20 mouse cellular contexts compared by ENCODE assay signal in the genomic region with DNA sequence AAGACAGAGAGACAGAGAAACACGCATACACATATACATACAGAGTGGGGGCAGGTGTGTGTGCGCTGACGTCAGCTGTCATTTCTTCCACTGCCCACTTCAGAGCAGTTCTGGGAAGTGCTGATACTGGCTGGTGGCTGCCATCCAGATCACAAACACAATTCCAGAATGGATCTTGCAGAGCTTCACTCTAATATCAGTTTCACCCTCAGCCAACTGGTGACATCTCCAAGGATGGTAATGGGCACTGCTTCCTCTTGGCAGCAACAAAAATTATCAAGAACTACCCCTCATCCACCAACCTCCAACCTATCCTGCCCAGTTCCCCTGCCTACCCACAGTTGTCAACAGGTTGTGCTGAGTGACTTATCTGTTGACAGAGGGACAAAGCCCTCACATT. TPM values are rescaled to one million over a fixed set of nuclear protein-coding genes. Genes with fewer than 3 reads are reported as not detected.
DNase-seq lines count a peak whose midpoint lies in the region; ATAC-seq lines count a peak whose summit lies in the region.
"Had no signal": no experiment of that assay in that cellular context is flagged by ENCODE, and none has a peak within 500 bp of the region (broad histone marks: within the 10 kb centered on the region; RNA-seq: fewer than 3 reads in every experiment).

No protein-coding gene starts in this region.

- H3K4me2 ChIP-seq in heart, embryonic 16.5 days (ENCODE audit: low read depth, low read length) = peak overlapping the region; percentile 26; the same call in 1 of the 2 replicates
- H3K4me2 ChIP-seq: embryonic facial prominence, embryonic 13.5 days; forebrain, embryonic 13.5 days; hindbrain, embryonic 15.5 days; kidney, embryonic 15.5 days had no signal

- peak overlapping the region; percentile 61 for H3K27ac ChIP-seq in heart, embryonic 16.5 days (ENCODE audit: low read length)
- H3K27ac ChIP-seq: embryonic facial prominence, embryonic 13.5 days; forebrain, embryonic 13.5 days; gastrocnemius, adult 2 months; hindbrain, embryonic 15.5 days; kidney, embryonic 15.5 days had no signal

- peaks cover 15% of the 10 kb centered on the region for H3K4me1 ChIP-seq in heart, embryonic 16.5 days (ENCODE audit: control insufficient read depth, insufficient read depth, low read length)
- H3K4me1 ChIP-seq: embryonic facial prominence, embryonic 13.5 days had no signal

- no peak overlapping the region for H3K9ac ChIP-seq in heart, embryonic 16.5 days (ENCODE audit: low read length)
- H3K9ac ChIP-seq: embryonic facial prominence, embryonic 13.5 days; forebrain, embryonic 13.5 days; forebrain, postnatal 0 days; hindbrain, embryonic 15.5 days; kidney, embryonic 15.5 days had no signal

- WGBS in heart, embryonic 16.5 days = 51% methylated on average over 3 of the region's 3 CpGs

- DNase-seq in heart, adult 8-10 months (ENCODE audit: low spot score) = peak; percentile 49
- DNase-seq in heart, adult 9 months (ENCODE audit: low spot score in 2 of 2) = peak; percentile 41 to 67
- peak; percentile 12 for DNase-seq in heart, postnatal 25 days (ENCODE audit: low spot score)
- no peak for DNase-seq in layer of hippocampus, postnatal 10 days (ENCODE audit: low spot score in 2 of 2)
- no peak for DNase-seq in gastrocnemius, adult 8-10 months (ENCODE audit: low spot score in 2 of 2)
- DNase-seq: adrenal gland, adult 8-10 months; adrenal gland, postnatal 36 days; cerebellum, adult 11 months; cerebellum, adult 8-10 months; cerebellum, postnatal 14 days; forebrain, postnatal 0 days; gastrocnemius, adult 2 months; kidney, postnatal 14 days had no signal

- no peak overlapping the region for H3K4me3 ChIP-seq in heart, embryonic 16.5 days (ENCODE audit: low read length)
- H3K4me3 ChIP-seq: embryonic facial prominence, embryonic 13.5 days; forebrain, embryonic 13.5 days; gastrocnemius, adult 2 months; hindbrain, embryonic 15.5 days; kidney, embryonic 15.5 days had no signal

- no peaks in the 10 kb centered on the region for H3K36me3 ChIP-seq in heart, embryonic 16.5 days (ENCODE audit: control insufficient read depth, insufficient read depth)
- H3K36me3 ChIP-seq: embryonic facial prominence, embryonic 13.5 days; hindbrain, embryonic 15.5 days; kidney, embryonic 15.5 days had no signal

- H3K9me3 ChIP-seq in heart, embryonic 16.5 days (replicated peaks; ENCODE audit: control insufficient read depth, low read length) = no peaks in the 10 kb centered on the region
- H3K9me3 ChIP-seq: embryonic facial prominence, embryonic 13.5 days; forebrain, embryonic 13.5 days; hindbrain, embryonic 15.5 days; kidney, embryonic 15.5 days had no signal

- no peaks in the 10 kb centered on the region for H3K27me3 ChIP-seq in heart, embryonic 16.5 days (ENCODE audit: control insufficient read depth, insufficient read depth, low read length)
- H3K27me3 ChIP-seq: forebrain, embryonic 13.5 days; hindbrain, embryonic 15.5 days; kidney, embryonic 15.5 days had no signal

- intact Hi-C loops in heart, postnatal 25 days (cut with DNase I) = no loop called here

- peak; percentile 67 for ATAC-seq in heart, embryonic 16.5 days (replicated peaks; ENCODE audit: extremely low read depth, insufficient read depth, low FRiP score)
- no peak for ATAC-seq in erythroid progenitor cell, adult 5-6 weeks (replicated peaks; ENCODE audit: low FRiP score, poor library complexity, severe bottlenecking)
- ATAC-seq: forebrain, embryonic 13.5 days; forebrain, postnatal 0 days; intestine, embryonic 16.5 days had no signal

RNA-seq across cellular contexts. Expression of a gene that starts 3.0 kb away (rescaled TPM):
- total RNA-seq in heart, adult 8-10 months (2022) = 100 to 1,000 TPM; 164 to 196 (median 181) TPM
- polyA plus RNA-seq in heart, embryonic 16.5 days (2015; fragmentation: Nextera tagmentation; extraction: Ambion mirVana) = 91.7 and 94.5 TPM in 2 replicates
- 100 to 1,000 TPM; 296 to 317 TPM for total RNA-seq in heart, postnatal 25 days (2021)
- total RNA-seq in erythroid progenitor cell, adult 5-6 weeks (2015; ENCODE audit: low replicate concordance) = 29.8 and 38.2 TPM in 2 replicates
- 13.3 and 17.3 TPM in 2 replicates for total RNA-seq in erythroid progenitor cell, adult 5-6 weeks (2017; ENCODE audit: low replicate concordance)
- 10 to 100 TPM; 42.4 to 43.0 TPM for total RNA-seq in layer of hippocampus, postnatal 10 days (2021)
- total RNA-seq in gastrocnemius, adult 8-10 months (2022) = 10 to 100 TPM; 12.2 to 15.0 (median 13.2) TPM

RNA-seq across cellular contexts. Expression of a gene that starts 22.1 kb away (rescaled TPM):
- total RNA-seq in heart, adult 8-10 months (2022) = 10 to 100 TPM; 45.2 to 50.3 (median 48.6) TPM
- 55.5 and 57.1 TPM in 2 replicates for polyA plus RNA-seq in heart, embryonic 16.5 days (2015; fragmentation: Nextera tagmentation; extraction: Ambion mirVana)
- 10 to 100 TPM; 45.0 to 51.5 TPM for total RNA-seq in heart, postnatal 25 days (2021)
- total RNA-seq in erythroid progenitor cell, adult 5-6 weeks (2015; ENCODE audit: low replicate concordance) = 5.0 and 6.1 TPM in 2 replicates
- total RNA-seq in erythroid progenitor cell, adult 5-6 weeks (2017; ENCODE audit: low replicate concordance) = 3.6 and 6.9 TPM in 2 replicates
- total RNA-seq in layer of hippocampus, postnatal 10 days (2021) = 10 to 100 TPM; 23.1 to 24.5 TPM
- total RNA-seq in gastrocnemius, adult 8-10 months (2022) = 10 to 100 TPM; 14.0 to 17.5 (median 16.3) TPM

RNA-seq across cellular contexts. Expression of a gene that starts 56.4 kb away (rescaled TPM):
- 1 to 10 TPM; 2.4 to 3.5 (median 2.9) TPM for total RNA-seq in heart, adult 8-10 months (2022)
- polyA plus RNA-seq in heart, embryonic 16.5 days (2015; fragmentation: Nextera tagmentation; extraction: Ambion mirVana) = 2.4 TPM in 2 replicates
- 1 to 10 TPM; 2.8 to 2.9 TPM for total RNA-seq in heart, postnatal 25 days (2021)
- total RNA-seq in erythroid progenitor cell, adult 5-6 weeks (2015; ENCODE audit: low replicate concordance) = 1.1 TPM in 1 of 2 replicates, not detected in the other
- 1.2 TPM in 1 of 2 replicates, not detected in the other for total RNA-seq in erythroid progenitor cell, adult 5-6 weeks (2017; ENCODE audit: low replicate concordance)
- 1 to 10 TPM; 8.8 to 9.4 TPM for total RNA-seq in layer of hippocampus, postnatal 10 days (2021)
- total RNA-seq in gastrocnemius, adult 8-10 months (2022) = 1 to 10 TPM; 2.9 to 3.4 (median 3.2) TPM

RNA-seq across cellular contexts. Expression of a gene that starts 56.6 kb away (rescaled TPM):
- total RNA-seq in heart, adult 8-10 months (2022) = 10 to 100 TPM; 17.3 to 24.1 (median 22.1) TPM
- polyA plus RNA-seq in heart, embryonic 16.5 days (2015; fragmentation: Nextera tagmentation; extraction: Ambion mirVana) = 19.3 and 23.2 TPM in 2 replicates
- 10 to 100 TPM; 15.5 to 16.9 TPM for total RNA-seq in heart, postnatal 25 days (2021)
- total RNA-seq in erythroid progenitor cell, adult 5-6 weeks (2015; ENCODE audit: low replicate concordance) = 9.7 and 16.8 TPM in 2 replicates
- total RNA-seq in erythroid progenitor cell, adult 5-6 weeks (2017; ENCODE audit: low replicate concordance) = 1.8 and 4.0 TPM in 2 replicates
- 10 to 100 TPM; 24.5 to 28.3 TPM for total RNA-seq in layer of hippocampus, postnatal 10 days (2021)
- 1 to 10 TPM; 8.5 to 9.7 (median 8.9) TPM for total RNA-seq in gastrocnemius, adult 8-10 months (2022)

Comparison
In these comparisons a context has a peak if more than half of its experiments do, and no peak if none do; other contexts are left out.
1. DNase-seq: peak in heart, adult 8-10 months (single experiment), heart, adult 9 months (2 of 2) and heart, postnatal 25 days (single experiment); none in layer of hippocampus, postnatal 10 days (0 of 2) and gastrocnemius, adult 8-10 months (0 of 2).